Mouse (Mus musculus): ENCODE results near the gene Mettl8.

DNA sequence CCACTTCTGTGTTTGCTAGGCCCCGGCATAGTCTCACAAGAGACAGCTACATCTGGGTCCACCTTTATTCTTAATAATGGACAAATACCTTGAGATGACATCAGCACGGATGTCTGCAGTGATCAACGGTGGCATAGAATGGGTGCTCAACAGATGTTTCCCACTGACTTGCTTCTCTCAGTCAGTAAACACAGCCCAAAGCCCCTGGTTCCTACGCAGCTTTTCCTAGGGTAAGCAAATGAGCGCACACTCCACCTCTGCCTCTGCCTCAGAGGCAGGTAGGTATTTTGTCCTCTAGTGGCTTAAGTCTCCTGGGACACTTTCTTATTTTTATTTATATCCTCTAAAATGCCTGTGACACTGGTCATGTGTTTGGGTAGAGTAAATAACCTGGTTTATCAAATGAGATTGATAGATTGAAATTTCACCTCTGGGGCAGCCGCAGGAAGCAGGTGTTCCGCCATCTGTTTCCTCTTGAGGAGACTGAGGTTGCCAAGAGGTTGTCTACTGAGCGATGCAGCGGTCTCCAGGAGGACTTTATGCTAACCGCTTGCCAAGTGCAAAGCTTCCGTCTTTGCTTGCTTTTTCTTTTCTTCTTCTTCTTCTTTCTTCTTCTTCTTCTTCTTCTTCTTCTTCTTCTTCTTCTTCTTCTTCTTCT, 124.6 kb downstream of the Mettl8 start:
- TF ChIP-seq CTCF (conservative IDR thresholded peaks at IDR 0.05; ENCODE audit: insufficient read depth, insufficient read length, low read depth, low read length): no peak
- TF ChIP-seq POLR2A (IDR thresholded peaks at IDR 0.05; ENCODE audit: low read depth, low read length): no peak

Data from kidney, adult 2 months (tissue).